Mouse (Mus musculus): Measurements from ENCODE around the gene Tmco5. TPM values are rescaled to one million over a fixed set of nuclear protein-coding genes. Genes with fewer than 3 reads are reported as not detected.

The Tmco5 gene
- polyA plus RNA-seq (2014; fragmentation: Nextera tagmentation; extraction: Ambion mirVana), result not detected in 2 replicates

- Histone ChIP-seq H3K9me3 (replicated peaks; ENCODE audit: control insufficient read depth, low read length) (no peaks in the 10 kb centered on the region), H3K27ac (ENCODE audit: low read depth, low read length) (no peak within 1 kb of the TSS), H3K9ac (ENCODE audit: low read length) (no peak within 1 kb of the TSS), H3K27me3 (replicated peaks; ENCODE audit: control insufficient read depth, insufficient read depth, low read length) (no peaks in the 10 kb centered on the region), H3K36me3 (ENCODE audit: control insufficient read depth, insufficient read depth, low read length) (no peaks in the 10 kb centered on the region), H3K4me3 (ENCODE audit: low read depth, low read length) (no peak within 1 kb of the TSS), H3K4me2 (ENCODE audit: low read length) (no peak within 1 kb of the TSS), H3K4me1 (ENCODE audit: control insufficient read depth, insufficient read depth, low read length) (no peaks in the 10 kb centered on the region; the same call in 1 of the 2 replicates)
- DNase-seq (ENCODE audit: low spot score), result no peak
- no peak for ATAC-seq
- WGBS, result 91% methylated on average over 3 of the region's 3 CpGs
These were observed at the start of gene Tmco5 for GRCm38 (mm10) chr2:116878391-116878790. Gene Tmco5 (plus strand): TSS chr2:116878691.

- Histone ChIP-seq H3K9ac (ENCODE audit: low read length) (no peak overlapping the region), H3K4me1 (ENCODE audit: control insufficient read depth, insufficient read depth, low read length) (no peaks in the 10 kb centered on the region), H3K4me3 (ENCODE audit: low read depth, low read length) (no peak overlapping the region), H3K27me3 (replicated peaks; ENCODE audit: control insufficient read depth, insufficient read depth, low read length) (no peaks in the 10 kb centered on the region), H3K9me3 (replicated peaks; ENCODE audit: control insufficient read depth, low read length) (no peaks in the 10 kb centered on the region), H3K36me3 (ENCODE audit: control insufficient read depth, insufficient read depth, low read length) (no peaks in the 10 kb centered on the region), H3K27ac (ENCODE audit: low read depth, low read length) (no peak overlapping the region), H3K4me2 (ENCODE audit: low read length) (no peak overlapping the region)
- WGBS, result 78% methylated on average over 11 of the region's 11 CpGs
- DNase-seq (ENCODE audit: low spot score) (no peak), ATAC-seq (no peak)
These were observed 46.6 kb upstream of the Tmco5 start for GRCm38 (mm10) chr2:116831863-116832262.

- Histone ChIP-seq H3K9ac (ENCODE audit: low read length) (no peak overlapping the region), H3K4me3 (ENCODE audit: low read depth, low read length) (no peak overlapping the region), H3K9me3 (replicated peaks; ENCODE audit: control insufficient read depth, low read length) (no peaks in the 10 kb centered on the region), H3K27me3 (replicated peaks; ENCODE audit: control insufficient read depth, insufficient read depth, low read length) (no peaks in the 10 kb centered on the region), H3K27ac (ENCODE audit: low read depth, low read length) (no peak overlapping the region), H3K4me2 (ENCODE audit: low read length) (no peak overlapping the region), H3K36me3 (ENCODE audit: control insufficient read depth, insufficient read depth, low read length) (no peaks in the 10 kb centered on the region), H3K4me1 (ENCODE audit: control insufficient read depth, insufficient read depth, low read length) (no peaks in the 10 kb centered on the region)
- ATAC-seq, result no peak
- DNase-seq (ENCODE audit: low spot score), result no peak
- WGBS, result 27% methylated on average over 3 of the region's 3 CpGs
These were observed 40.7 kb upstream of the Tmco5 start for GRCm38 (mm10) chr2:116837829-116838228.

- Histone ChIP-seq H3K27ac (ENCODE audit: low read depth, low read length) (no peak overlapping the region), H3K4me2 (ENCODE audit: low read length) (no peak overlapping the region; the same call in 1 of the 2 replicates), H3K9ac (ENCODE audit: low read length) (no peak overlapping the region), H3K36me3 (ENCODE audit: control insufficient read depth, insufficient read depth, low read length) (no peaks in the 10 kb centered on the region), H3K27me3 (replicated peaks; ENCODE audit: control insufficient read depth, insufficient read depth, low read length) (no peaks in the 10 kb centered on the region), H3K4me1 (ENCODE audit: control insufficient read depth, insufficient read depth, low read length) (no peaks in the 10 kb centered on the region), H3K9me3 (replicated peaks; ENCODE audit: control insufficient read depth, low read length) (no peaks in the 10 kb centered on the region), H3K4me3 (ENCODE audit: low read depth, low read length) (no peak overlapping the region)
- ATAC-seq (peak; percentile 75), DNase-seq (ENCODE audit: low spot score) (peak; percentile 84)
- WGBS, result 26% methylated on average over 8 of the region's 8 CpGs
These were observed 39.8 kb upstream of the Tmco5 start for GRCm38 (mm10) chr2:116838538-116839197.

- no peaks in the 10 kb centered on the region for H3K27me3 ChIP-seq (replicated peaks; ENCODE audit: control insufficient read depth, insufficient read depth, low read length)
- no peak overlapping the region for H3K4me3 ChIP-seq (ENCODE audit: low read depth, low read length)
- peaks cover 5% of the 10 kb centered on the region for H3K4me1 ChIP-seq (ENCODE audit: control insufficient read depth, insufficient read depth, low read length)
- H3K9me3 ChIP-seq (replicated peaks; ENCODE audit: control insufficient read depth, low read length), result no peaks in the 10 kb centered on the region
- ATAC-seq, result peak; percentile 42; the same call in 1 of the 2 replicates
- H3K9ac ChIP-seq (ENCODE audit: low read length), result no peak overlapping the region
- H3K36me3 ChIP-seq (ENCODE audit: control insufficient read depth, insufficient read depth, low read length), result no peaks in the 10 kb centered on the region
- H3K27ac ChIP-seq (ENCODE audit: low read depth, low read length), result no peak overlapping the region
- peak; percentile 62 for DNase-seq (ENCODE audit: low spot score)
- H3K4me2 ChIP-seq (ENCODE audit: low read length), result no peak overlapping the region
- WGBS, result 63% methylated on average over 20 of the region's 20 CpGs
These were observed 28.4 kb upstream of the Tmco5 start for GRCm38 (mm10) chr2:116849980-116850636.

- Histone ChIP-seq H3K4me2 (ENCODE audit: low read length) (no peak overlapping the region), H3K9ac (ENCODE audit: low read length) (no peak overlapping the region), H3K9me3 (replicated peaks; ENCODE audit: control insufficient read depth, low read length) (no peaks in the 10 kb centered on the region), H3K27ac (ENCODE audit: low read depth, low read length) (no peak overlapping the region), H3K4me1 (ENCODE audit: control insufficient read depth, insufficient read depth, low read length) (peaks cover 5% of the 10 kb centered on the region), H3K36me3 (ENCODE audit: control insufficient read depth, insufficient read depth, low read length) (no peaks in the 10 kb centered on the region), H3K4me3 (ENCODE audit: low read depth, low read length) (no peak overlapping the region), H3K27me3 (replicated peaks; ENCODE audit: control insufficient read depth, insufficient read depth, low read length) (no peaks in the 10 kb centered on the region)
- DNase-seq (ENCODE audit: low spot score), result no peak
- WGBS, result 87% methylated on average over 4 of the region's 4 CpGs
- ATAC-seq, result no peak
These were observed 27.1 kb upstream of the Tmco5 start for GRCm38 (mm10) chr2:116851356-116851755.

- H3K4me2 ChIP-seq (ENCODE audit: low read length), result no peak overlapping the region
- H3K4me3 ChIP-seq (ENCODE audit: low read depth, low read length), result no peak overlapping the region
- H3K9ac ChIP-seq (ENCODE audit: low read length), result no peak overlapping the region
- 23% methylated on average over 5 of the region's 5 CpGs for WGBS
- ATAC-seq (no peak; the same call in 1 of the 2 replicates), DNase-seq (ENCODE audit: low spot score) (peak; percentile 48)
- no peaks in the 10 kb centered on the region for H3K36me3 ChIP-seq (ENCODE audit: control insufficient read depth, insufficient read depth, low read length)
- peaks cover 5% of the 10 kb centered on the region for H3K4me1 ChIP-seq (ENCODE audit: control insufficient read depth, insufficient read depth, low read length)
- no peaks in the 10 kb centered on the region for H3K9me3 ChIP-seq (replicated peaks; ENCODE audit: control insufficient read depth, low read length)
- H3K27ac ChIP-seq (ENCODE audit: low read depth, low read length), result no peak overlapping the region
- no peaks in the 10 kb centered on the region for H3K27me3 ChIP-seq (replicated peaks; ENCODE audit: control insufficient read depth, insufficient read depth, low read length)
These were observed 26.2 kb upstream of the Tmco5 start for GRCm38 (mm10) chr2:116852249-116852648.

- no peaks in the 10 kb centered on the region for H3K9me3 ChIP-seq (replicated peaks; ENCODE audit: control insufficient read depth, low read length)
- no peaks in the 10 kb centered on the region for H3K27me3 ChIP-seq (replicated peaks; ENCODE audit: control insufficient read depth, insufficient read depth, low read length)
- no peak overlapping the region for H3K27ac ChIP-seq (ENCODE audit: low read depth, low read length)
- no peaks in the 10 kb centered on the region for H3K4me1 ChIP-seq (ENCODE audit: control insufficient read depth, insufficient read depth, low read length)
- H3K36me3 ChIP-seq (ENCODE audit: control insufficient read depth, insufficient read depth, low read length), result no peaks in the 10 kb centered on the region
- no peak overlapping the region for H3K4me3 ChIP-seq (ENCODE audit: low read depth, low read length)
- 75% methylated on average over 6 of the region's 6 CpGs for WGBS
- H3K9ac ChIP-seq (ENCODE audit: low read length), result no peak overlapping the region
- H3K4me2 ChIP-seq (ENCODE audit: low read length), result no peak overlapping the region
- no peak for ATAC-seq
- no peak for DNase-seq (ENCODE audit: low spot score)
These were observed 19.8 kb upstream of the Tmco5 start for GRCm38 (mm10) chr2:116858703-116859102.

All from forebrain, embryonic 14.5 days (tissue).